Mouse (Mus musculus): ENCODE measurements around the gene Nr6a1. TPM values are rescaled to one million over a fixed set of nuclear protein-coding genes. Genes with fewer than 3 reads are reported as not detected.

The Nr6a1 gene
- polyA plus RNA-seq, 1 experiment from 2014 or later, result 1.9 TPM

- Histone ChIP-seq H3K4me3 (ENCODE audit: low read depth, low read length) (no peak overlapping the region), H3K27me3 (ENCODE audit: control insufficient read depth, insufficient read depth, low read length) (no peaks in the 10 kb centered on the region), H3K4me2 (no peak overlapping the region), H3K9me3 (replicated peaks; ENCODE audit: control insufficient read depth, low read length) (no peaks in the 10 kb centered on the region), H3K4me1 (ENCODE audit: control insufficient read depth, insufficient read depth, low read length) (no peaks in the 10 kb centered on the region), H3K9ac (ENCODE audit: low read depth, low read length) (no peak overlapping the region), H3K27ac (ENCODE audit: low read depth, low read length) (no peak overlapping the region), H3K36me3 (ENCODE audit: control insufficient read depth, insufficient read depth, low read length) (0 out of 2 replicates have a peak, but pooled peaks cover 2% of the 10 kb centered on the region)
- 58% methylated on average over 1 of the region's 1 CpGs for WGBS (ENCODE audit: insufficient replicate concordance)
- ATAC-seq (replicated peaks; ENCODE audit: insufficient number of reproducible peaks, low FRiP score, low TSS enrichment), result no peak
Measured at GRCm38 (mm10) chr2:38874544-38875108, 52.9 kb downstream of the Nr6a1 start.

- Histone ChIP-seq H3K4me1 (ENCODE audit: control insufficient read depth, insufficient read depth, low read length) (no peaks in the 10 kb centered on the region), H3K27me3 (ENCODE audit: control insufficient read depth, insufficient read depth, low read length) (no peaks in the 10 kb centered on the region), H3K4me3 (ENCODE audit: low read depth, low read length) (no peak overlapping the region), H3K27ac (ENCODE audit: low read depth, low read length) (no peak overlapping the region), H3K9me3 (replicated peaks; ENCODE audit: control insufficient read depth, low read length) (no peaks in the 10 kb centered on the region), H3K9ac (ENCODE audit: low read depth, low read length) (no peak overlapping the region), H3K4me2 (no peak overlapping the region), H3K36me3 (ENCODE audit: control insufficient read depth, insufficient read depth, low read length) (0 out of 2 replicates have a peak, but pooled peaks cover 2% of the 10 kb centered on the region)
- 71% methylated on average over 1 of the region's 1 CpGs for WGBS (ENCODE audit: insufficient replicate concordance)
- no peak for ATAC-seq (replicated peaks; ENCODE audit: insufficient number of reproducible peaks, low FRiP score, low TSS enrichment)
Measured at GRCm38 (mm10) chr2:38872730-38873129, 54.8 kb downstream of the Nr6a1 start.

GRCm38 (mm10) chr2:38866711-38867110 lies 60.8 kb downstream of the Nr6a1 start:
- ATAC-seq (replicated peaks; ENCODE audit: insufficient number of reproducible peaks, low FRiP score, low TSS enrichment), result no peak
- Histone ChIP-seq H3K4me3 (ENCODE audit: low read depth, low read length) (no peak overlapping the region), H3K4me1 (ENCODE audit: control insufficient read depth, insufficient read depth, low read length) (0 out of 2 replicates have a peak, but pooled peaks cover 2% of the 10 kb centered on the region), H3K9ac (ENCODE audit: low read depth, low read length) (no peak overlapping the region), H3K27me3 (ENCODE audit: control insufficient read depth, insufficient read depth, low read length) (no peaks in the 10 kb centered on the region), H3K4me2 (no peak overlapping the region), H3K27ac (ENCODE audit: low read depth, low read length) (no peak overlapping the region), H3K36me3 (ENCODE audit: control insufficient read depth, insufficient read depth, low read length) (no peaks in the 10 kb centered on the region), H3K9me3 (replicated peaks; ENCODE audit: control insufficient read depth, low read length) (no peaks in the 10 kb centered on the region)
- 41% methylated on average over 1 of the region's 1 CpGs for WGBS (ENCODE audit: insufficient replicate concordance)

- no peak overlapping the region for H3K27ac ChIP-seq (ENCODE audit: low read depth, low read length)
- H3K4me3 ChIP-seq (ENCODE audit: low read depth, low read length), result no peak overlapping the region
- H3K36me3 ChIP-seq (ENCODE audit: control insufficient read depth, insufficient read depth, low read length), result peaks cover 2% of the 10 kb centered on the region; the same call in 1 of the 2 replicates
- H3K4me1 ChIP-seq (ENCODE audit: control insufficient read depth, insufficient read depth, low read length), result 0 out of 2 replicates have a peak, but pooled peaks cover 2% of the 10 kb centered on the region
- no peaks in the 10 kb centered on the region for H3K9me3 ChIP-seq (replicated peaks; ENCODE audit: control insufficient read depth, low read length)
- no peaks in the 10 kb centered on the region for H3K27me3 ChIP-seq (ENCODE audit: control insufficient read depth, insufficient read depth, low read length)
- H3K9ac ChIP-seq (ENCODE audit: low read depth, low read length), result no peak overlapping the region
- H3K4me2 ChIP-seq, result no peak overlapping the region
- 42% methylated on average over 4 of the region's 4 CpGs for WGBS (ENCODE audit: insufficient replicate concordance)
- no peak for ATAC-seq (replicated peaks; ENCODE audit: insufficient number of reproducible peaks, low FRiP score, low TSS enrichment)
Measured at GRCm38 (mm10) chr2:38864011-38864410, 63.5 kb downstream of the Nr6a1 start.

GRCm38 (mm10) chr2:38851797-38852196 lies 75.7 kb downstream of the Nr6a1 start:
- H3K27ac ChIP-seq (ENCODE audit: low read depth, low read length), result no peak overlapping the region
- no peak for ATAC-seq (replicated peaks; ENCODE audit: insufficient number of reproducible peaks, low FRiP score, low TSS enrichment)
- H3K4me3 ChIP-seq (ENCODE audit: low read depth, low read length), result no peak overlapping the region
- 73% methylated on average over 1 of the region's 1 CpGs for WGBS (ENCODE audit: insufficient replicate concordance)
- H3K9ac ChIP-seq (ENCODE audit: low read depth, low read length), result no peak overlapping the region
- H3K9me3 ChIP-seq (replicated peaks; ENCODE audit: control insufficient read depth, low read length), result no peaks in the 10 kb centered on the region
- H3K27me3 ChIP-seq (ENCODE audit: control insufficient read depth, insufficient read depth, low read length), result no peaks in the 10 kb centered on the region
- H3K4me1 ChIP-seq (ENCODE audit: control insufficient read depth, insufficient read depth, low read length), result no peaks in the 10 kb centered on the region
- H3K36me3 ChIP-seq (ENCODE audit: control insufficient read depth, insufficient read depth, low read length), result peaks cover 2% of the 10 kb centered on the region; the same call in 1 of the 2 replicates
- H3K4me2 ChIP-seq, result no peak overlapping the region

GRCm38 (mm10) chr2:38846319-38846718 lies 81.2 kb downstream of the Nr6a1 start:
- Histone ChIP-seq H3K4me2 (no peak overlapping the region), H3K9ac (ENCODE audit: low read depth, low read length) (no peak overlapping the region), H3K9me3 (replicated peaks; ENCODE audit: control insufficient read depth, low read length) (no peaks in the 10 kb centered on the region), H3K4me3 (ENCODE audit: low read depth, low read length) (no peak overlapping the region), H3K27ac (ENCODE audit: low read depth, low read length) (no peak overlapping the region), H3K36me3 (ENCODE audit: control insufficient read depth, insufficient read depth, low read length) (no peaks in the 10 kb centered on the region; the same call in 1 of the 2 replicates), H3K4me1 (ENCODE audit: control insufficient read depth, insufficient read depth, low read length) (no peaks in the 10 kb centered on the region), H3K27me3 (ENCODE audit: control insufficient read depth, insufficient read depth, low read length) (no peaks in the 10 kb centered on the region)
- WGBS (ENCODE audit: insufficient replicate concordance), result 83% methylated on average over 2 of the region's 2 CpGs
- ATAC-seq (replicated peaks; ENCODE audit: insufficient number of reproducible peaks, low FRiP score, low TSS enrichment), result no peak

GRCm38 (mm10) chr2:38835489-38835888 lies 92.0 kb downstream of the Nr6a1 start:
- Histone ChIP-seq H3K9ac (ENCODE audit: low read depth, low read length) (no peak overlapping the region), H3K4me1 (ENCODE audit: control insufficient read depth, insufficient read depth, low read length) (no peaks in the 10 kb centered on the region), H3K4me2 (no peak overlapping the region), H3K9me3 (replicated peaks; ENCODE audit: control insufficient read depth, low read length) (no peaks in the 10 kb centered on the region), H3K4me3 (ENCODE audit: low read depth, low read length) (no peak overlapping the region), H3K27me3 (ENCODE audit: control insufficient read depth, insufficient read depth, low read length) (no peaks in the 10 kb centered on the region), H3K27ac (ENCODE audit: low read depth, low read length) (no peak overlapping the region), H3K36me3 (ENCODE audit: control insufficient read depth, insufficient read depth, low read length) (no peaks in the 10 kb centered on the region; the same call in 1 of the 2 replicates)
- WGBS (ENCODE audit: insufficient replicate concordance), result 65% methylated on average over 6 of the region's 6 CpGs
- ATAC-seq (replicated peaks; ENCODE audit: insufficient number of reproducible peaks, low FRiP score, low TSS enrichment), result no peak

- Histone ChIP-seq H3K4me3 (ENCODE audit: low read depth, low read length) (no peak overlapping the region), H3K9me3 (replicated peaks; ENCODE audit: control insufficient read depth, low read length) (no peaks in the 10 kb centered on the region), H3K4me1 (ENCODE audit: control insufficient read depth, insufficient read depth, low read length) (no peaks in the 10 kb centered on the region), H3K36me3 (ENCODE audit: control insufficient read depth, insufficient read depth, low read length) (no peaks in the 10 kb centered on the region; the same call in 1 of the 2 replicates), H3K9ac (ENCODE audit: low read depth, low read length) (no peak overlapping the region), H3K4me2 (no peak overlapping the region), H3K27ac (ENCODE audit: low read depth, low read length) (no peak overlapping the region), H3K27me3 (ENCODE audit: control insufficient read depth, insufficient read depth, low read length) (no peaks in the 10 kb centered on the region)
- no peak for ATAC-seq (replicated peaks; ENCODE audit: insufficient number of reproducible peaks, low FRiP score, low TSS enrichment)
Measured at GRCm38 (mm10) chr2:38831976-38832375, 95.5 kb downstream of the Nr6a1 start.

GRCm38 (mm10) chr2:38829521-38829920 lies 98.0 kb downstream of the Nr6a1 start:
- H3K4me2 ChIP-seq, result no peak overlapping the region
- WGBS (ENCODE audit: insufficient replicate concordance), result 39% methylated on average over 1 of the region's 1 CpGs
- H3K4me1 ChIP-seq (ENCODE audit: control insufficient read depth, insufficient read depth, low read length), result peaks cover 6% of the 10 kb centered on the region; the same call in 1 of the 2 replicates
- no peaks in the 10 kb centered on the region for H3K36me3 ChIP-seq (ENCODE audit: control insufficient read depth, insufficient read depth, low read length)
- H3K9me3 ChIP-seq (replicated peaks; ENCODE audit: control insufficient read depth, low read length), result no peaks in the 10 kb centered on the region
- H3K27ac ChIP-seq (ENCODE audit: low read depth, low read length), result no peak overlapping the region
- H3K4me3 ChIP-seq (ENCODE audit: low read depth, low read length), result no peak overlapping the region
- H3K9ac ChIP-seq (ENCODE audit: low read depth, low read length), result no peak overlapping the region
- H3K27me3 ChIP-seq (ENCODE audit: control insufficient read depth, insufficient read depth, low read length), result no peaks in the 10 kb centered on the region
- ATAC-seq (replicated peaks; ENCODE audit: insufficient number of reproducible peaks, low FRiP score, low TSS enrichment), result no peak

Data from heart, embryonic 11.5 days (tissue).